Mouse (Mus musculus): ENCODE measurements around the gene Tmem94. TPM values are rescaled to one million over a fixed set of nuclear protein-coding genes. Genes with fewer than 3 reads are reported as not detected.
A peak's percentile ranks its signal among the peaks of the same experiment; 100 is the strongest.

Gene Tmem94
- total RNA-seq, 1 experiment from 2014 or later = 65.1 TPM

- DNase-seq = no peak
Measured at GRCm38 (mm10) chr11:115832064-115832463, 66.8 kb downstream of the Tmem94 start.

DNA sequence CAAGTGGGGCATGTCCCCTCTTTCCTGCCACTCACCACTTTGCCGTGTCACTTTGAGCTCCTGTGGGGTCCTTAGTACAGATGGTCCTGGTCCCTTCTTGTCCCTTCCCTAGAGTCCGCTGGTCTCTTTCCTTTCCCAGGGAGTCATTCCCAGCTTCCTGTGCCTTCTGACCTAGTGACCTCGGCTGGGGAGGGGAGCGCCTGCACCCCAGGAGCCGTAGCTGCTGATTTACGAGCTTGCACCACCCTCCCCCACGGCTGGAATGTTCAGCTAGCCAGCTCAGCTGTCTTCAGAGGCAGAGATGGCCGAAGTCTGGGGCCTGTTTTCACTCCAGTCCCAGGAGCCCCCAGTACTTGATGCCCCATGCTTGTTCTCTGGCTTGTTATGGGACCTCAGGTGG lies 67.3 kb downstream of the Tmem94 start:
- DNase-seq = peak; percentile 76

- DNase-seq = peak; percentile 52
Measured at GRCm38 (mm10) chr11:115833021-115833513, 67.8 kb downstream of the Tmem94 start.

DNA sequence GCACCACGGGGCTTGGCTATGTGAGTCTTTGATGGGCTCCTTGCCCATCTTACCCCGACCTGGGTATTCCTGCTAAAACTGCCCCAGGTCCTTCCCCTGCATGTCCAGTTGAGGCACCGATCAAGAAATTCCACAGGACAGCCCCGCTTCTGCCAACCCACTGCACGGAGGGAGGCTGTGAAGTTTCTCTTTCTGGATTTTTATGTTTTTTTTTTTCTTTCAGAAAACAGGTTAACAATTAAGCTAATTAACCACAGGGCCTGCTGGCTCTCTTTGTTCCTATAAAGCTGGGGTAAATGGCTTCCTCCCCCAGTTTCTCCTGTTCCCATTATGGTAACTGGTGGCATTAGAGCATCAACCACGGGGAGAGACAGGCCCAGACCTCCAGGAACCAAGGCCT lies 68.8 kb downstream of the Tmem94 start:
- no peak for DNase-seq

DNA sequence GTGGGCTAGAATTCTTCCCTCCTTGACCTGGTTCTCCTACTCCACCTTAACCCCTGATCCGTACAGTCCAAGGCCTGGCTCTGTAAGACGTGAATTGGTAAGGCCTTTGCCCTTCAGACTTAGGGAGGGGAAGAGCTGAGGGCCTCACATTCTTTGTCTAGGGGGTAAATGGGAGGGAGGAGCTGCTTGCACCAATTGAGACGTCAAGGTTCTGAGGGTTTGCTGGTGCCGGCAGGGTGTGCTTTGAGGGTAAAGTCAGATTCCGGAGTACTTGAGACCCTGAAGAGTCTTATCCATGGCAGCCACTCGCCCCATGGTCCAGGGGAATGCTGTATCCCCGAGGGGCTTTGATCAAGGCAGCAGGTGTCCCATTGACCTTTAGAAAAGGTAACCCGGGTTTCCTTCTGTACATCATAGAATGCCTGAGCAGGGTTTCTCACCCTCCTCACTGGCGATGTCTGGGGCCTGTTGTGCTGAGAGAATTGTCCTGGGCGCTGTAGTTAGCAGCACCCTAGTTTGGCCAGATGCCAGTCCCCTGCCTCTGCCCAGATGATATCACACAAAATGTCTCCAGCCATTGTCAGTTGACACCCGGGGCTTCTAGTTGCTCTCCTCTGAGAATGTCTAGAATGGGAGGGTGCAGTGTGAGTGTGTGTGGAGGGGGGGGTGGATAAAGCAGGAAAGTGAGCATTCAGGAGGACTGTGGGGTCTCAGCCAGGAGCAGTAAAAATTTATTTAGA lies 71.6 kb downstream of the Tmem94 start:
- no peak for DNase-seq

- peak; percentile 47 for DNase-seq
Measured at GRCm38 (mm10) chr11:115837606-115838345, 72.5 kb downstream of the Tmem94 start.

- DNase-seq = no peak
Measured at GRCm38 (mm10) chr11:115838895-115839311, 73.7 kb downstream of the Tmem94 start.

DNA sequence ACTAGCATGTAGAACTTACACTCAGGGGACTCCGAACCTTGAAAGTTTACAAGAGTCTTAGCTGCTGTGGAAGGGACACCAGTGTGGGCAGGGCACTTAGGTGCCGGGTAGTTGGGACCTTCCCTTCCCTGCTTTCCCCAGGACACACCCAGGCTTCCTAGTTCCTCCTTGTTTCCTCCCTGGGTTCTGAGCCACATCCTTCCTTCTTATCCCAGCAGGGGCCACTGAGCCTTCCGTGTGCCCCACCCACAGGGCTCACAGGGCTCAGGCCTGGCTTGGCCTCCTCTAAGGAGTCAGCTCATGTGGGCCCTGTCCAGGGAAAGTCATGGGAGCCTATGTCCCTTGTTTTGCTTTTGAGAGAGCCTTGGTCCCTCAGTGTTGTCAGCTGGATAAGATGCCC lies 74.5 kb downstream of the Tmem94 start:
- DNase-seq = no peak

- DNase-seq = no peak
Measured at GRCm38 (mm10) chr11:115841044-115841443, 75.8 kb downstream of the Tmem94 start.

DNA sequence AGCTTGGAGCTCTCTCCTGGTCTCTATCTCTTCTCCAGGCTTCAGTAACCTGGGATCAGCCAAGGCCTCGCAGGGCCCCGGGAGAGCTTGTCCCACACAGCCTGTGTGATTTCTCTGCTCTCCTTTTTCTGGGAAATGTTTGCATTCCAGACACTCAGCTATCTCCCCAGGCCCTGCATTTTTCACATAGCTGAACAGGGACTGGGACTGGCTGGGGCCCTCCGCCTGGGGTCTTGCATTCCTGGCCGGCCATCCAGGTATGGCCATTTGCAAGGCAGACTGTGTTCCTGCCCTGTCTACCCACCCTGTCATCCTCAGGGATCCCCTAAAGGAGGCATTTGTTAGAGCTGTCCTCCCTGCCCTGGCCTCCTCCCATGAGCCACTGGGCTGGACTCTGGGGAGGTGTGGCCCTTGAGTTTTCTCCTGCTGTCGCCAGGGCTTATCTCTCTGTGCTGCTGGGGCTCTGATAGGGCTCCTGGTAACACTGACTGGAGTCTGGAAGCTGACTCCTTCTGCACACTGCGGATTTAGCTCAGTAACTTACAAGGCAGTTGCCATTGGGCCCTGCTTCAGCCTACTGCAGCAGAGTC lies 76.8 kb downstream of the Tmem94 start:
- peak; percentile 49 for DNase-seq

- DNase-seq = no peak
Measured at GRCm38 (mm10) chr11:115843141-115843890, 78.1 kb downstream of the Tmem94 start.

DNA sequence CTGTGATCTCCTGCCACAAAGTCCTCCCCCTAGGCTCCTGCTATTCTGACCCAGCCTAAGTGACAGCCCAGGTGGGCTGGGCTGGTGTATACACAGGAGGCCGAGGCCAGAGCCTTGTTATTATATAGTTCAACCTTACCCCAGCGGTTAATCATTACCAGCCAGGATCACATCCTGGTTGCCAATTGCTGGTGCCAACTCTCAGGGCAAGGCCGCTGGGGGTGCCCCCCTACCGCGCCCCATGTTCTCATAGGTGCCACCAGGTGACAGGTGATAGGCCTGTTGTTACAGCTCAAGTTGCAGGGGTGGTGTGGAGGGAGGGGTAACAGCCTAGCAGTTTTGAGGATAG lies 78.6 kb downstream of the Tmem94 start:
- no peak for DNase-seq

DNA sequence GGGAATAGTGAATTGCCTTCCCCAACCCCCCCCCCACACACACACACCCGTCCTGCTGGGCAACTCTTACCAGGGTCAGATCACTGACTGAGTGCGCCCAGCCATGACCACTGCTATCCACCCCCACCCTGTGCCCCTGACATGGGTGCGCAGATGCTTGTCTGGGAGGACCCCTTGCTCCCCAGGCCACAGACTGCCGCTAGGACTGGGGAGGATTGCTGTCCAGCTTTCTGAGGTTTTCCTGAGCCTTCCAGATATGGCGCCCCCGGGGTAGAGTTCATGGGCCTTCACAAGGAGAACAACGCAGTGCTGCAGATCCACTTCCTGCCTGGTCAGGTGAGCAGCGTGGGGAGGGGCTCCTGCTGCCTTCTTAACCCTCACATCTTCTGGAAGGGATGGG lies 79.0 kb downstream of the Tmem94 start:
- DNase-seq = no peak

DNA sequence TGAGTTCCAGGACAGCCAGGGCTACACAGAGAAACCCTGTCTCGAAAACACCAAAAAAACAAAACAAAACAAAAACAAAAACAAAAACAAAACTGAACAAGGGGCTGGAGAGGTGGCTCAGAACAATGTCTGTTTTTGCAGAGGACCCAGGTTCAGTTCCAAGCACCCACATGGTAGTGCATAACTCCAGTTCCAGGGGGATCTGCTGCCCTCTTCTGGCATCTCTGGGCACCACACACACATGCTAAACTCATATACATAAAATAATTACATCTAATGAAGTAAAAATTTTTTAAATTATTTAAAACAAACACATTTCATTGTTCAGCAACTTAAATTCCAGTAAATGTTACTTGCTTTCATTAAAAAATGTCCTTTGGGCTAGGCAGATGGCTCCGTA lies 80.6 kb downstream of the Tmem94 start:
- no peak for DNase-seq

Small RNA genes lying within 50 kb of the gene (microRNA-seq; reads per million reads assigned to microRNA genes)
- 0.43 to 0.76 reads per million in 2 experiments for gene Mir5621

Other genes with a start within 250 kb of the Tmem94 start
- 262 and 272 TPM in 2 replicates for gene Sumo2, start 229.2 kb upstream of the Tmem94 start, total RNA-seq (2021)
- 40.7 and 52.8 TPM in 2 replicates for gene Nup85, start 201.0 kb upstream of the Tmem94 start, total RNA-seq (2021)
- 81.0 and 87.7 TPM in 2 replicates for gene Mrps7, start 161.5 kb upstream of the Tmem94 start, total RNA-seq (2021)
- gene Gga3, start 161.4 kb upstream of the Tmem94 start, total RNA-seq (2021) = 19.5 and 23.8 TPM in 2 replicates
- 98.2 and 112 TPM in 2 replicates for gene Mif4gd, start 152.5 kb upstream of the Tmem94 start, total RNA-seq (2021)
- 181 and 188 TPM in 2 replicates for gene Slc25a19, start 137.1 kb upstream of the Tmem94 start, total RNA-seq (2021)
- gene Grb2, start 56.8 kb upstream of the Tmem94 start, total RNA-seq (2021) = 103 and 108 TPM in 2 replicates
- 53.7 and 57.5 TPM in 2 replicates for gene Caskin2, start 48.2 kb downstream of the Tmem94 start, total RNA-seq (2021)
- gene Tsen54, start 49.3 kb downstream of the Tmem94 start, total RNA-seq (2021) = 16.3 and 20.3 TPM in 2 replicates
- gene Llgl2, start 58.6 kb downstream of the Tmem94 start, total RNA-seq (2021) = 11.4 and 11.8 TPM in 2 replicates
- gene Myo15b, start 93.0 kb downstream of the Tmem94 start, total RNA-seq (2021) = 0.26 TPM in 1 of 2 replicates, not detected in the other
- gene Smim5, start 134.5 kb downstream of the Tmem94 start, total RNA-seq (2021) = 0.82 and 1.3 TPM in 2 replicates
- not detected in 2 replicates for gene Smim6, start 146.6 kb downstream of the Tmem94 start, total RNA-seq (2021)
- 40.9 and 42.9 TPM in 2 replicates for gene Sap30bp, start 167.8 kb downstream of the Tmem94 start, total RNA-seq (2021)
- 18.3 and 22.3 TPM in 2 replicates for gene Recql5, start 168.0 kb downstream of the Tmem94 start, total RNA-seq (2021)
- 3.6 and 4.4 TPM in 2 replicates for gene Itgb4, start 209.3 kb downstream of the Tmem94 start, total RNA-seq (2021)
- 41.5 and 51.9 TPM in 2 replicates for gene Galk1, start 247.3 kb downstream of the Tmem94 start, total RNA-seq (2021)

All from adrenal gland, postnatal 14 days (tissue).